Mouse (Mus musculus) ovary, postnatal 36 days (tissue): ENCODE measurements at regions not wholly inside any gene's neighbourhood (a gene's known extent, or its start where the extent isn't known, plus 50 kb on each side); places are given as distances from the start of the nearest gene placed in this dataset.

Experiments used
- DNase-seq: peaks from one replicate; pipeline ENCODE4 v3.0.0; 2022; ENCODE audit warnings: low spot score, mixed read lengths

DNA sequence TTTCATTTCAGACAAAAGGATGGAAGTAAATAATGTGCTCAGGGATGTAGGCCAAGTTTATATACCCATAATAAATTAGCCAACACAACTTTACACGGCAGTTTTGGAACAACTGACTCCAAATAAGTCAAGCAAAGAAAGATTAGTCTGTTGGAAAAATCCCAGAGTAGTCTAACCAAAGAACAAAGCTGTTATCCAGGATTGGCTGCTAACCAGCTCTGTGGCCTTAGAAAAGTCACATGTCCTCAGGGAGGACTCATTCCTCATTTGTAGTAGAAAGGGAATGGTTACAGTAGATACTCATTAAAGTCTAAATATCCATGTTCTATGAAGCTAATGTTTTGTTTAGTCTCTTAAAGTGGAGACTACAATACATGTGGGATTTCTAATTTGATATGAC, 130.6 kb upstream of the Mid1 start:
- DNase-seq, result no peak

DNA sequence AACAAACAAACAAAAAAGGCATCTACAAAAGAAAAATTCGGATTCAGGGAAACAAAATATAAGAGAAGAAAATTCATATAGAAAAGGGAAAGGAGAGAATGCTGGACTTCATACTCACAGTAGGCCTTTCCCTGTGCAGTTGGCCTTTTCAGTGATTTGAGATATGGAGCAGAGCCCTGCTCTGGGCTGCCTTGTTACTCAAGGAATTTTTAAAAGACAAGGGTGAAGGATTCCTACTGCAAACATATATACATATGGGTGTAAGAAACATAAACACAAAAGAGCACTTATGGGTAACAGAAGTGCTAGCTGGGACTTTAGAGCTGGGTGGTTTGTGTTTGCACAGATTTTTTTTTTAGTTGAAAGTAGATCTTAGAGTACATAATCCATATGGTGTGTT, 132.1 kb upstream of the Mid1 start:
- DNase-seq, result no peak

DNA sequence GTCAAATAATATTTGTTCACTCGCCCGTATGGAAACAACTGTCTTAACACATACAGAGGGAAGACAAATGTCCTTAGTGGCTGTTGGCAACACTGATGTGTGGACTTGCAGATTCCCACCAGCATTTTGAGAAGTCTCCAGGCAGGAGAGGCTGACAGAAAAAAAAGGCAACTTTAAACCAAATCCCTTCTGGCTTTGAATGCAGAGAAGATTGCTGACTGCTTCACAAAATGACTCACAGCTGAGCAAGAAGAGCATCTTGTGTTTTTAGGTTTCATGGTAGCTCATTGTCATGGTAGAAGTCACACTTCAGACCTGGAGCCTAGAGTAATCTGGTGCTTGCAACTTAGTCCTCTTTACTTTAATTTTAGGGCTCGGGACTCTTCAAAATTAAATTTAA, 141.0 kb upstream of the Mid1 start:
- DNase-seq, result no peak

DNA sequence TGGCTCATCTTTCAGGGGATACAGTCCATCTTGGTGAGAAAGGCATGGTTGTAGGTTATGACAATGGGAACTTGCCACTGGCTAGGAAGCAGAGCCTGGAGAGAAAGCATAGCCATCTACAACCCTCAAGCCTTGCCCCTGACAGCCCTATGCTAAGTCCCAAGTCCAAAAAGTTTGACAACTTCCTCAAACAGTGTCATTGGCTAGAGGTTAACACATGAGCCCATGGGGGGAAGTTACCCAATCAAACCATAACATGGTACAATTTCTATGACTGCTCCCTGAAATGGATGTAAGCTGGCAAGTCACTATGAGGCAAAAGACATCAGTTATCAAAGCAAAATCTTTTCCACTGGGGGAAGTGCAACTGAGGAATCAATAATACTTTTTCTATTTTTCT, 176.8 kb upstream of the Mid1 start:
- DNase-seq, result no peak

DNA sequence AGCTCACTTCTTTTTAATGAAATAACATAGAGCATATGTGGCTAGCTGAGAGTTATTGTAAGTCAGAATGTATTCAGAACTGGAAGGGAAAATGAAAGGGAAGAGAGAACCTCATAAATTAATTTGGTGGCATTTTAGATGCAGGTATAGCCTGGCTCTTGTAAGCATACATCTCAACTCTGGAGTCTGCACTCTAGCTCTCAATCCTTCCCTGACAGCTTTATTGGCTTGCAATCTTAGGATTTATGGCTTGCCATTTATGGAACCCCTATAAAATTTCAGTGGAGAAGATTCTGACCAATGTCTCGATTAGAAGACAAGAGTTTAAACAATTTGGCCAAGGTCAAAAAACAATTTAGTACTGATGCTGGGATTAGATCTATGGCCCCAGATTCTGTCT, 173.4 kb upstream of the Hccs start:
- no peak for DNase-seq

DNA sequence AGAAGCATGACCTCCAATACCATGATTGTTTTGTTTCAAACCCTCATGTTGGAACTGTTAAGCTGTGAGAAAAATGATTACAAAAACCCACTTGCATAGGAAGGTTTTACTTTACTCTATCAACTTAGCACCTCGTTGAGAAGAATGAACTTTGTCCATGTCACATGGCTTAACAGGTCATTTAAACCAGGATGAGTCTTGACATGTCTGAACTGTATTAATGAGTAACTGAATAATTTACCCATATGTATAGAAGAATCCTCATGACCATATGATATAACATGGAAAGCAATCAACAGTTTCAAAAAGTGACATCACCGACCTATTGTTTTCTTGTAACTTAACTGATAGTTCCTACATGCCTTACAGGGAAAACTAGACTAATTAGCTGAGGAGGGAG, 153.3 kb upstream of the Hccs start:
- DNase-seq, result no peak

DNA sequence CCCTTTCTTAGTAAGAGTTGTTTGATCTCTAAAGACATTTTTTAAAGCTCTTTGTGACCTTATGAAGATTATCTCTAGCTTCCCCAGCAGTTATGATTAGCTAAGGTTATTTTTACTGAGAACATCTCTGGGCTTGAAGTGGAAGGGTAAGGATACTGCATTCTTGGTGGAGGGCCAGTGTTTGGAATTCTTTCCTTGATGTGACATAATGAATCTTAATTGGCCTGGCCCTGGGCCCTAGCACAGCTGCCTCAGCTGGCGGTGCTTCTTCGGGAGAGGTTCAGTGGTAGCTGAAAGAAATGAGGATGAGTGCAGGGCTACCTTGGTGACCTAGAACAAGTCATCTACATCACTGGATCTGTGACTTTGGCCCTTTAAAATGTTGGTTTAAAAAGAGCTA, 150.5 kb upstream of the Hccs start:
- DNase-seq, result no peak

DNA sequence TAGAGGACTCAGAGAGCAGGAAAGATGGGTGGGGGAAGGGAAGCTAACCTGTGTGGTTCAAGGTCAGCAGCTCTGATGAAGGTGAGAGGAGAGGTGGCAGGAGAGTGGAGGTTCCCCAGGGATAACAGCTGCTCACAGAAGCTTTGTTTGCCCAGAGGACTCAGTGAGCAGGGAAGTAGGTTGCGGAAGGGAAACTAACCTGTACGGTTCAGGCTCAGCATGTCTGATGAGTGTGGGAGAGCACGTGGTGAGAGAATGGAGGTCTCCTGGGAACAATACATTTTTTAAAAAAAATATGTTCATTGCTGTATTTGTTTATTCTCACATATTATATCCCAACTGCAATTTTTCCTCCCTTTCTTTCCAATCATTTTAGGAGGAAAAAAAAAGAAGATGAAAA, 130.0 kb upstream of the Hccs start:
- DNase-seq, result no peak

DNA sequence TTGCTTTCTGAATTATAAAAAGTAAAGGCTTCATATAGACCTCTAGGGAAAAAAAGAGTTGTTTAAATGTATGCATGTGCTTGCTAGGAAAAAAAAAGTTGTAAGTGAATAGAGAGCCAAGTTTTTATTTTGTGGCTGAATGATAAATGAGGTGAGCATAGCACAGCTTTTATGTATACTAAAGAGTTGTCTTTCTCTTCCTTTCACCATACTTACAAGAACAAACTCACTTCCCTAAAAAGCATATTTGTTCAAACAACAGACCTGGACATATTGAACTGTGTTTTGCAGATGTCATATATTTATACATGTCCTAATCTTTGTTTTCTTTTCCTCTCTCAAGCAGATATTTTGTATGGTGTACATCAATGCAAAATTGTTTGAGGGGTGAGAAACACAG, 119.4 kb upstream of the Hccs start:
- no peak for DNase-seq

DNA sequence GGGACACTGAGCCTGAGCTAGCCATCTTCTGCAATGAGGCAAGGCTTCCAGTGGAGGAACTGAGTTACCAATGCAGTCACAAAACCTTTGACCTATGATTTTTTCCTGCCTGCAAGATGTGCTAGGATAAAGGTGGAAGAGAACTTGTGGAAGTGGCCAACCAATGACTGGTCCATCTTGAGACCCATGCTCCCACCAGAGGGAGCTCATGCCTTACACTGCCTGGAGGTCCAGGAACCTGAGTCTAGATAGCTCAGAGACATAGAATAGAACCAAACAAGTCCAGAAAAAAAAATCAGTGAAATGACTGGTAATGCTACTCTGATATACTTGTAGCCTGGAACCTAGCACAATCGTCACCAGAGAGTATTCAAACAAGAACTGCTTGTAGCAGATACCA, 118.5 kb upstream of the Hccs start:
- peak; percentile 5 for DNase-seq

DNA sequence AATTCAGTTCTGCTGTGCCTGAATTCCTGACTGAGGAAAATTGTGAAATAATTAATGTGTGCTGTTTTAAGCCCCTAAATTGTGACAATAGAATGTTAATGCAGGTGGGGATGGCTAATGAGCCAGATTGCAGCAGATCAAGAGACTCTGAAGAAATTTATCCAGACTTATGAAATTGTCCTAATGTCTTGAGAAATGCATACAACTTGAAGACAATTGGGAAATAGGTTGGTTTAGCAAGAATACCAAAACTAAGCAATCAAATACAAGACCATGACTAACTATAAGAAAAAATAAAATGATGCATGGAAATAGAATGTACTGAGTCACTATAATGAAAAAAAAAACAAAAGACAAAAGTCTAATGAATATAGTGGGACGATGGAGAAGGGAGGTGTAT, 113.7 kb upstream of the Hccs start:
- no peak for DNase-seq

DNA sequence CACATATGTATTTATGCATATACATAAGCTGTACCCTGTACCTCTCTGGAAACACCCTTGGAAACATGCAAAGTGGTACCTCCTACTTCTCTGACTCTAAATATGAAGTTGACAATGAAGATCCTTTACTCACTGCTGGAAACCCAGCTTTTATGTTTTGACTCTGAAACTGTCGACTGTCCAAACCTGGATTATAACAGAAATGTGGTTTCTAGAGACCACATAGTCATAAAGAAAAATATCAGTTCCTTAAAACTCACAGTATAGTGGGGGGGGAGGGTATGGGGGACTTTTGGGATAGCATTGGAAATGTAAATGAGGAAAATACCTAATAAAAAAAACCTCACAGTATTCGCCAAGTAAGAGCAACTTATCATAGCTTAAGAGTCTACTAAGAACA, 76.7 kb upstream of the Hccs start:
- DNase-seq, result no peak

DNA sequence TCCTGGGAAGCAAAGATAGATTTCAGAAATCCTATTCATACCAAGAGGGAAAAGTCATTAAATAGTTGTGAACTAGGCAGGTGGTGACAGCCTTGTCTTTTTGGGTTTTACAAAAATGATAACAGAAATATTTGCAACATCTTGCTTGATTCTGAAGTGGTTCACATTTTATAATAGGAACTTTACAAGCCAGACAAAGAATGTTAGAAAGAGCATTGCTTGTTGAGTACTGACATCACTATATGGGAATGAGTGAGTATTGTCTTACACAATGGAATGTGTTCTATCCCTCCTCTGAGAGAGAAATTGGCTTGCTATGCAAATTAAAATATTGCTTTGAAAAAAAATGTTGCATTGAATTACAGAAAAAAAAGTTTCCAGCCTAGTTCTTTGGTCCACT, 66.5 kb upstream of the Hccs start:
- DNase-seq, result no peak
